Mouse (Mus musculus) testis, adult 2 months (tissue): ENCODE measurements at regions not wholly inside any gene's neighbourhood (a gene's known extent, or its start where the extent isn't known, plus 50 kb on each side); places are given as distances from the start of the nearest gene placed in this dataset.

ENCODE experiments used
- H3K27ac ChIP-seq: fragments of 200-500 bp; 2 replicates; pipeline ENCODE4 v1.5.1; 2012; ENCODE audit warnings: low read depth, low read length; ENCODE audit not compliant: control insufficient read depth, insufficient read depth
- H3K27me3 ChIP-seq: fragments of 200-500 bp; 2 replicates; pipeline ENCODE4 v1.6.1; 2012; ENCODE audit warnings: mild to moderate bottlenecking, low read length, moderate library complexity; ENCODE audit not compliant: control insufficient read depth, insufficient read depth
- H3K36me3 ChIP-seq: fragments of 200-500 bp; 2 replicates; pipeline ENCODE4 v1.6.1; 2012; ENCODE audit warnings: mild to moderate bottlenecking, low read length; ENCODE audit not compliant: control insufficient read depth, insufficient read depth
- H3K4me1 ChIP-seq: fragments of 200-500 bp; 2 replicates; pipeline ENCODE4 v1.6.1; 2012; ENCODE audit warnings: low read length; ENCODE audit not compliant: control insufficient read depth, insufficient read depth
- H3K4me3 ChIP-seq: fragments of 200-500 bp; 2 replicates; pipeline ENCODE4 v1.5.1; 2012; ENCODE audit warnings: low read depth, mild to moderate bottlenecking, low read length, moderate library complexity, mixed read lengths; ENCODE audit not compliant: control insufficient read depth
- CTCF ChIP-seq: fragments of 200-500 bp; IDR thresholded peaks from 2 replicates; pipeline ENCODE4 v1.5.1; 2012; ENCODE audit warnings: low read depth, mild to moderate bottlenecking, inconsistent platforms, low read length, moderate library complexity; ENCODE audit not compliant: control insufficient read depth, insufficient read depth, insufficient replicate concordance
- POLR2A ChIP-seq: fragments of 200-500 bp; IDR thresholded peaks from 2 replicates; pipeline ENCODE4 v1.6.1; 2012; ENCODE audit warnings: low read depth, mild to moderate bottlenecking, inconsistent platforms, low read length, moderate library complexity; ENCODE audit not compliant: control insufficient read depth

DNA sequence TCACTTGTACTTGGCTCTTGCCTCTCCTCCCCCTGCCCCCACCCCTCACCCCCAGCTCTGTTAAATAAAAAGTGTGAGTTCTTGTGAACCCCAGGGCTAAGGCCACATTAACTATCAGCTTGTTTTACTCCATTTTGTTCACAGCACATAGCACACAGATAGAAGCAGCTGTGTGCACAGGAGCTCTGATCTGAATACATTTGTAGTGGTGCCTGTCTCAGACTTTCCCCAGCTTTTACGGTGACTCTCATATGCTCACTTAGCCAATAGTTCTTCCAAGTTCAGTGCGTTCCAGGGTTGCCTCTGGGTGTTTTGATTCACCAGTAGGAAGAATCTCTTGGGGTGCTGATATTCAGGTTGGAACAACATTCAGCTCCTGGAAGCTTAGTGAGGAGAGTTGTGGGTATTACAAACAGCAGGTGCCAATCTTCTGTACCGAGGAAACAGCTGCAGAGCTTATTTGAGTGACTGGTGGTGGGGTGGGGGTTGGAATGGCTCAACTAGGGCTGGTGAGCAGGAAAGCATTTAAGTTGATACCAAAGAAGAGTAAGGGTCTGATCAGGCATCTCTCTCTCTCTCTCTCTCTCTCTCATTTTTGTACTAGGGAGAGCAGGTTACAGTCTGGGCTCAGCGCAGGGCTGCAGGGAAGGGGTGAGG lies 51.7 kb upstream of the 4933402D24Rik start:
- Histone ChIP-seq H3K27ac (no peak overlapping the region), H3K4me3 (no peak overlapping the region), H3K36me3 (no peaks in the 10 kb centered on the region), H3K27me3 (no peaks in the 10 kb centered on the region), H3K4me1 (no peaks in the 10 kb centered on the region)
- no peak for TF ChIP-seq POLR2A
- no peak for TF ChIP-seq CTCF

DNA sequence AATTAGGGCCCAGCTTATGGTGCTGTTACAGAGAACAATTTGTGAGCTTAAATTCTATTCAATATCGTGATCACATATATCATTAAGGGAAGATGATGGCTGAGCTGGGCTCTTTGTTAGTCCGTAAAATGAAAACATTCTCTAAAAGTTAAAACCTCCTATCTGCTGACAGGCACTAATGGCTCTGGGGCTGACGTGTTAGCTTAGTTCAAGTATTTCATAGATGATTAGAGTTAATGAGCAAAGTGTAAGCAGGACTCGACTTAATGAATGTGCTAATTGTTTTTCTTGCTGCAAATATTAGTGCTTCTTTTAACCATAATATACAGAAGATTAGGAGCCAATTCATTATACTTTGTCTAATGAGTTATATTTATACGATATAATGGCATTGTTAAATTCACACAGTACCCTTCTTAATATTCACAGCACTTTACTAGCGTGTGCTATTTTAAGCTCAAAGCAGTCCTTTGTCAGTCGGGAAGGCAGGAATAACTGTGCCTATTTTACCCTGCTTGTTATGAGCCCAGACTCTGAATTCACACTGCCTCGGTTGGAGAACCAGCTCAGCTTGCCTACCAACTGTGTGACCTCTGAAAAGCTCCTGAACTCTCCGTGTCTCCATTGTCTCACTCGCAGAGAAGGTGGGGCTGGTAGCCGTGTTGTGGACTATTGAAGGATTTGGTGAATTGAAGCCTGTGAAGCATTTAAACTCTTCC lies 50.6 kb upstream of the 4933402D24Rik start:
- TF ChIP-seq POLR2A = no peak
- TF ChIP-seq CTCF = no peak
- Histone ChIP-seq H3K27me3 (no peaks in the 10 kb centered on the region), H3K4me3 (no peak overlapping the region), H3K4me1 (no peaks in the 10 kb centered on the region), H3K27ac (no peak overlapping the region), H3K36me3 (no peaks in the 10 kb centered on the region)
